Mouse (Mus musculus): ENCODE results near the gene Keg1. TPM values are rescaled to one million over a fixed set of nuclear protein-coding genes. Genes with fewer than 3 reads are reported as not detected.
"Not testable (repeated sequence)": the region's sequence is repeated elsewhere in the genome, so short reads cannot be mapped to it uniquely, and the experiment has no call there.

The Keg1 gene
- polyA plus RNA-seq (2016; fragmentation: Nextera tagmentation; extraction: Ambion mirVana) = not detected in 2 replicates

GRCm38 (mm10) chr19:12695590-12695989 lies at the start of gene Keg1:
Keg1 (plus strand) TSS chr19:12695786.
- ATAC-seq (ENCODE audit: insufficient number of reproducible peaks, insufficient read depth, low FRiP score, low TSS enrichment) = no peak
- H3K4me1 ChIP-seq = no peaks in the 10 kb centered on the region
- H3K36me3 ChIP-seq = no peaks in the 10 kb centered on the region
- 76% methylated on average over 3 of the region's 3 CpGs for WGBS
- H3K4me3 ChIP-seq = no peak within 1 kb of the TSS
- no peaks in the 10 kb centered on the region for H3K9me3 ChIP-seq
- no peak within 1 kb of the TSS for H3K9ac ChIP-seq
- no peaks in the 10 kb centered on the region for H3K27me3 ChIP-seq
- no peak within 1 kb of the TSS for H3K27ac ChIP-seq
- H3K4me2 ChIP-seq (replicated peaks) = no peak within 1 kb of the TSS

- Histone ChIP-seq H3K9ac (no peak overlapping the region), H3K4me1 (no peaks in the 10 kb centered on the region), H3K36me3 (no peaks in the 10 kb centered on the region), H3K4me3 (no peak overlapping the region), H3K27ac (no peak overlapping the region), H3K27me3 (no peaks in the 10 kb centered on the region), H3K9me3 (no peaks in the 10 kb centered on the region), H3K4me2 (replicated peaks) (no peak overlapping the region)
- no peak for ATAC-seq (ENCODE audit: insufficient number of reproducible peaks, insufficient read depth, low FRiP score, low TSS enrichment)
Measured at GRCm38 (mm10) chr19:12649511-12649910, 46.1 kb upstream of the Keg1 start.

- H3K27me3 ChIP-seq = no peaks in the 10 kb centered on the region
- no peak overlapping the region for H3K27ac ChIP-seq
- 90% methylated on average over 1 of the region's 1 CpGs for WGBS
- no peak overlapping the region for H3K9ac ChIP-seq
- no peak for ATAC-seq (ENCODE audit: insufficient number of reproducible peaks, insufficient read depth, low FRiP score, low TSS enrichment)
- H3K9me3 ChIP-seq = no peaks in the 10 kb centered on the region; the same call in 1 of the 2 replicates
- no peak overlapping the region for H3K4me3 ChIP-seq
- H3K4me1 ChIP-seq = no peaks in the 10 kb centered on the region
- no peak overlapping the region for H3K4me2 ChIP-seq (replicated peaks)
- H3K36me3 ChIP-seq = no peaks in the 10 kb centered on the region
Measured at GRCm38 (mm10) chr19:12666156-12666555, 29.4 kb upstream of the Keg1 start.

- not testable (repeated sequence) for ATAC-seq (ENCODE audit: insufficient number of reproducible peaks, insufficient read depth, low FRiP score, low TSS enrichment); H3K9ac ChIP-seq; H3K4me2 ChIP-seq (replicated peaks); H3K27me3 ChIP-seq; H3K9me3 ChIP-seq; H3K4me3 ChIP-seq; H3K36me3 ChIP-seq; H3K27ac ChIP-seq; H3K4me1 ChIP-seq
- 88% methylated on average over 3 of the region's 3 CpGs for WGBS
Measured at GRCm38 (mm10) chr19:12668601-12669000, 27.0 kb upstream of the Keg1 start.

GRCm38 (mm10) chr19:12670139-12670538 lies 25.4 kb upstream of the Keg1 start, which contains the start of gene Olfr1442:
Olfr1442 (plus strand) TSS chr19:12670439.
- no peak within 1 kb of the TSS for H3K27ac ChIP-seq
- H3K4me1 ChIP-seq = no peaks in the 10 kb centered on the region
- H3K27me3 ChIP-seq = no peaks in the 10 kb centered on the region
- ATAC-seq (ENCODE audit: insufficient number of reproducible peaks, insufficient read depth, low FRiP score, low TSS enrichment) = no peak
- no peak within 1 kb of the TSS for H3K9ac ChIP-seq
- no peaks in the 10 kb centered on the region for H3K9me3 ChIP-seq
- no peaks in the 10 kb centered on the region for H3K36me3 ChIP-seq
- no peak within 1 kb of the TSS for H3K4me3 ChIP-seq
- H3K4me2 ChIP-seq (replicated peaks) = no peak within 1 kb of the TSS

- WGBS = 87% methylated on average over 4 of the region's 4 CpGs
- Histone ChIP-seq H3K27me3 (no peaks in the 10 kb centered on the region), H3K9me3 (no peaks in the 10 kb centered on the region), H3K9ac (no peak overlapping the region), H3K36me3 (no peaks in the 10 kb centered on the region), H3K27ac (no peak overlapping the region), H3K4me1 (no peaks in the 10 kb centered on the region), H3K4me3 (no peak overlapping the region), H3K4me2 (replicated peaks) (no peak overlapping the region)
- ATAC-seq (ENCODE audit: insufficient number of reproducible peaks, insufficient read depth, low FRiP score, low TSS enrichment) = no peak
Measured at GRCm38 (mm10) chr19:12671051-12671450, 24.5 kb upstream of the Keg1 start.

- Histone ChIP-seq H3K4me1 (no peaks in the 10 kb centered on the region), H3K27me3 (no peaks in the 10 kb centered on the region), H3K27ac (no peak within 1 kb of the TSS), H3K4me3 (no peak within 1 kb of the TSS), H3K36me3 (no peaks in the 10 kb centered on the region), H3K4me2 (replicated peaks) (no peak within 1 kb of the TSS), H3K9ac (no peak within 1 kb of the TSS), H3K9me3 (no peaks in the 10 kb centered on the region)
- 65% methylated on average over 3 of the region's 3 CpGs for WGBS
- no peak for ATAC-seq (ENCODE audit: insufficient number of reproducible peaks, insufficient read depth, low FRiP score, low TSS enrichment)
Measured at GRCm38 (mm10) chr19:12677812-12678211, 17.8 kb upstream of the Keg1 start, which contains the start of gene Olfr1443. Olfr1443 (plus strand) TSS chr19:12678112.

GRCm38 (mm10) chr19:12684638-12685037 lies 10.9 kb upstream of the Keg1 start:
- H3K9ac ChIP-seq = no peak overlapping the region
- no peak overlapping the region for H3K27ac ChIP-seq
- no peak for ATAC-seq (ENCODE audit: insufficient number of reproducible peaks, insufficient read depth, low FRiP score, low TSS enrichment)
- no peaks in the 10 kb centered on the region for H3K27me3 ChIP-seq
- no peak overlapping the region for H3K4me3 ChIP-seq
- H3K4me1 ChIP-seq = no peaks in the 10 kb centered on the region
- H3K9me3 ChIP-seq = no peaks in the 10 kb centered on the region
- H3K4me2 ChIP-seq (replicated peaks) = no peak overlapping the region
- no peaks in the 10 kb centered on the region for H3K36me3 ChIP-seq

GRCm38 (mm10) chr19:12685231-12685630 lies 10.4 kb upstream of the Keg1 start:
- Histone ChIP-seq H3K9me3 (no peaks in the 10 kb centered on the region), H3K4me2 (replicated peaks) (no peak overlapping the region), H3K9ac (no peak overlapping the region), H3K4me1 (no peaks in the 10 kb centered on the region), H3K36me3 (no peaks in the 10 kb centered on the region), H3K27ac (no peak overlapping the region), H3K4me3 (no peak overlapping the region), H3K27me3 (no peaks in the 10 kb centered on the region)
- no peak for ATAC-seq (ENCODE audit: insufficient number of reproducible peaks, insufficient read depth, low FRiP score, low TSS enrichment)

GRCm38 (mm10) chr19:12696221-12696620 lies 635 bp downstream of the Keg1 start:
- Histone ChIP-seq H3K9ac (no peak overlapping the region), H3K36me3 (no peaks in the 10 kb centered on the region), H3K4me1 (no peaks in the 10 kb centered on the region), H3K27me3 (no peaks in the 10 kb centered on the region), H3K4me3 (no peak overlapping the region), H3K4me2 (replicated peaks) (no peak overlapping the region), H3K27ac (no peak overlapping the region), H3K9me3 (no peaks in the 10 kb centered on the region)
- ATAC-seq (ENCODE audit: insufficient number of reproducible peaks, insufficient read depth, low FRiP score, low TSS enrichment) = no peak

GRCm38 (mm10) chr19:12708458-12708857 lies 12.9 kb downstream of the Keg1 start:
- no peak for ATAC-seq (ENCODE audit: insufficient number of reproducible peaks, insufficient read depth, low FRiP score, low TSS enrichment)
- Histone ChIP-seq H3K4me3 (no peak overlapping the region), H3K9ac (no peak overlapping the region), H3K36me3 (no peaks in the 10 kb centered on the region), H3K9me3 (no peaks in the 10 kb centered on the region), H3K4me1 (no peaks in the 10 kb centered on the region), H3K27ac (no peak overlapping the region), H3K4me2 (replicated peaks) (no peak overlapping the region), H3K27me3 (no peaks in the 10 kb centered on the region)
- WGBS = 82% methylated on average over 2 of the region's 2 CpGs

GRCm38 (mm10) chr19:12708986-12709385 lies 13.4 kb downstream of the Keg1 start:
- Histone ChIP-seq H3K4me2 (replicated peaks) (no peak overlapping the region), H3K27ac (no peak overlapping the region), H3K4me3 (no peak overlapping the region), H3K36me3 (no peaks in the 10 kb centered on the region), H3K27me3 (no peaks in the 10 kb centered on the region), H3K4me1 (no peaks in the 10 kb centered on the region), H3K9me3 (no peaks in the 10 kb centered on the region), H3K9ac (no peak overlapping the region)
- no peak for ATAC-seq (ENCODE audit: insufficient number of reproducible peaks, insufficient read depth, low FRiP score, low TSS enrichment)

- Histone ChIP-seq H3K9me3 (no peaks in the 10 kb centered on the region), H3K36me3 (no peaks in the 10 kb centered on the region), H3K9ac (no peak overlapping the region), H3K27ac (no peak overlapping the region), H3K4me1 (no peaks in the 10 kb centered on the region), H3K27me3 (no peaks in the 10 kb centered on the region), H3K4me2 (replicated peaks) (no peak overlapping the region), H3K4me3 (no peak overlapping the region)
- WGBS = 86% methylated on average over 6 of the region's 6 CpGs
- ATAC-seq (ENCODE audit: insufficient number of reproducible peaks, insufficient read depth, low FRiP score, low TSS enrichment) = no peak
Measured at GRCm38 (mm10) chr19:12719189-12719588, 23.6 kb downstream of the Keg1 start.

Measured in embryonic facial prominence, embryonic 12.5 days (tissue).